Mouse (Mus musculus): ENCODE measurements around the gene Emsy.

The Emsy gene

DNA sequence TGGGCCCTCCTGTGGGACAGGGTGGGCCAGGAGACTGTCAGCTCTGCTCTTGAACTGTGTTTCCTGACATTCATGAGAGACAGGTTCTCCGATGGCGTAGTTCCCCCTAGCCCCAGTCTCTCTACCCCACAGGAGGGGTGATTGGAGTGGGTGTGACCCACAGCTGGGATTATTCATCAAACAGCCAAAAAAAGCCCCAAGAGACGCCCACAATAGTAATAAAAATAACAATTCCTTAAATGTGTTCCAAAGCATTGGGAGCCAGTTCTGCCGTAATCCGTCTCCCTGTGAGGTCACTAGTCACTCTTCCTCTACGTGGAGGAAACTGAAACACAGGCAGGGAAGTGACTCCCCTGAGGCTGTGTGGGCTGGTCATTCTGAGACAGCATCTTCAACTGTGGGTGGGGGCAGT is 113.8 kb downstream of the Emsy start:
- DNase-seq (ENCODE audit: low read depth, low spot score), result no peak

DNA sequence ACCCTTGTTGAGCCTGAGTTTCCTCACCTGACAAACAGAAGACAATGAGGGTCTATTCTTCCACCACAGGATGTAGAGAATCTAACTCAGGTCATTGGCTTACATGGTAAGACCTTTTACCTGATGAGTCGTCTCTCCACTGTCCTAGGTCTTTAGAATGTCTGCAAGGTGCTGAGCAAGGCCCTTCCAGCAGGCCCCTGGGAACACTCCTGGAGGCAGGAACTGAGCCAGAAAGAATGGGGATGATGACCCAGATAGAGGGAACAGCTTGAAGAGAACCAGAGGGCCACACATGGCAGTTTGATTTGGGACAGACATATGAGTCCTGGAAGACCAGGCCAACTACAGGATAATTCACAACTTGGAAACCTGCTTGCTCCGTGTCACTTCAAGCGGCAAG is 114.3 kb downstream of the Emsy start:
- no peak for DNase-seq (ENCODE audit: low read depth, low spot score)

DNA sequence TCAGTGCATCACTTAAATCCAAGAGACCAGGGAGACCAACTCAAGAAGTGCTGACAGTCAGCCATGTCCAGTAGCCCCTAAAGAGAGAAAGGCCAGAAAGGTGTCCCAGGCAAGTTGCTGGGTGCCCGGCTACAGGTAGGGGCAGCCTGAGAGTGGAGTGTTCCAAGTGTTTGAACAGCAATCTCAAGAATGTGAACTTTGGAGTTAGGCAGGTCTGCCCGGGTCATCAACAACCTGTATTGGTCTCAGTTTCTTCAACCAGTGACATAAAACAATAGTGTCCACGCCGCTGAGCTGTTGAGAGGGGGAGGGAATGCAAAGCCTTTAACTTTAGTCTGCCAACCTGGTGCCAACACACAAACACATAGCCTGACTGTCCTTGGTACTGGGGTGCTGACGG is 115.0 kb downstream of the Emsy start:
- DNase-seq (ENCODE audit: low read depth, low spot score), result no peak

DNA sequence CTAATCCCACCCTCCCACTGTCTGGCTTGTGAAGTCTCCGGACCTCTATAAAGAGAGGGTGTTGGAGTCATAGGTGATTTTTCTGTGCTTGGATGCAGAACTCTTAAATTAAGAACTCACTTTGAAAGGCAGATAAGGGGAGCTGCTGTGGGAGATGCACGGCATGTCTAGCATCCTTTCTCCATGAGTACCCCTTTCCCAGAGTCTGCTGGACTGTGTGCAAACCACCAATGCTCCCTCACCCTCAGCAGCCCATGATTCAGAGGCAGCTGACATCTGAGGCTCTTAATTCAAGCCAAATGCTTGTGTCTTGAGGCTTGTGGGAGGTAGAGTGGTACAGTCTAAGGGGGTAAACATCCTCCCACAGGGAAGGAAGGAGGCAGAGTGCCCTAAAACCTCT is 115.7 kb downstream of the Emsy start:
- no peak for DNase-seq (ENCODE audit: low read depth, low spot score)

DNA sequence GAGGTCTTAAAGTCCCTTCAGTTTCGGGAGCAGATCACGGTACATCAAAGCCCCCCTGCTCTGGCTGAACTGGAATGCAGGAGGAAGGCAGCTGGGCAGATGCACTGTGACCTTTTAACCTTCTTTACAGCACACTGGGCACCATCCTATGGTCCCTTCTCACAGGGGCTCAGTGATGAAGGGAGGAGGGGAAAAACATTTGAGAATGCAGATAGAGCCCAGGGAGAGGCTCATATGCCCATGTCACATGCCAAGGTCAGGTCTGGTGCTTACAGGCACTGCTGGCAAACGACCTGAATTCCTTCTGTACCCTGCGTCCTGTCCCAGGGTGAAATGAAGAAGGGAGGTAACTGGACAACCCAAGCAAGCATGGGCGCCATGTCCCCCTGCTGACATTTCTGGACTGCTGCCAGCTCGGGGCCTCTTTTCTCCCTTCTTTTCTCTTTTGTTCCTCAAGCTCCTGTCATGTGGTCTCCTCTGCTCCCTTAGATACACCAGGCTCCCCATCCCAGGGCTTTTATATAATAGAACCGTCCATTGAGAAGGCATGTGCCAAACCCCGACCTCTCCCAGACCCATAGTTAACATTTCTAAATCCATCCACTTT is 118.5 kb downstream of the Emsy start:
- DNase-seq (ENCODE audit: low read depth, low spot score), result no peak

DNA sequence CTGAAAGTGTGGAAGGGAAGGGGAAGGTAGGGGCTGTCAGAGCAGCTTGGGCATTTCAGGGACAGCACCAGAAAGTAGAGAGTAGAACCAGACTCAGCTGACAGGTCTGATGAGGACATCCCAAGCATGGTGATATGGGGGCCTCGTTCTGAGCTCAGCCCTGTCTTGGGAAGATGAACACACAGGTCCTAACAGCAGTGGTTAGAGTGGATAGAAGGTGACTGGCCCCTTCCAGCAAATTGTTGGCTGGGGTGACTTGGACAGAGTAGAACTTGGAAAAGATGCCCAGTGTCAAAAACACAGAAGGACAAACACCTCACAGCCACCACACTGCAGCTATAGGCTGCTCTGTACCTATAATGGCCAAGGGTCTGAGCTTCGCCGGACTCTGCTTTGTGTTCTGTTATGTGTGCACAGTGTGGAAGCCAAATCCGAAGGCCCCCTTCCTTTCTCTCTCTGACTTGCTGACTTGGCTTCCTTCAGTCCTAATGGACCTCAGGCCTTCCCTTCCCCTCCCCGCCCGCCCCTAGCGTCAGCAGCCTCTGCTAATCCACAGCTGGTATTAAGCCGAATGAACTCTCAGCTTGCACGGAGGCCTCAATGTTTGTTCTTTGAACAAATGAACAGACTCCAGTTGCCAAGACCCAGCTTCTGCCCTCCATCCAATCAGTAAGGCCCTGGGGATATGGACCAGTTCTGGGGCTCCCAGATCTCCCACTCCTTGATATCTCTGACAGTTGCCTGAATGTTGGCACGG is 119.2 kb downstream of the Emsy start:
- no peak for DNase-seq (ENCODE audit: low read depth, low spot score)

All from CD4-positive helper T cell, adult 2 months (primary cell).